Mouse (Mus musculus) testis, adult 2 months (tissue): ENCODE data around the gene Hoxd8.

Source experiments
- CTCF ChIP-seq: fragments of 200-500 bp; IDR thresholded peaks from 2 replicates; pipeline ENCODE4 v1.5.1; 2012; ENCODE audit warnings: low read depth, mild to moderate bottlenecking, inconsistent platforms, low read length, moderate library complexity; ENCODE audit not compliant: control insufficient read depth, insufficient read depth, insufficient replicate concordance
- POLR2A ChIP-seq: fragments of 200-500 bp; IDR thresholded peaks from 2 replicates; pipeline ENCODE4 v1.6.1; 2012; ENCODE audit warnings: low read depth, mild to moderate bottlenecking, inconsistent platforms, low read length, moderate library complexity; ENCODE audit not compliant: control insufficient read depth

- TF ChIP-seq POLR2A: no peak
- no peak for TF ChIP-seq CTCF
These were observed 1.6 kb upstream of the Hoxd8 start for GRCm38 (mm10) chr2:74702820-74703219.
